Mouse (Mus musculus): ENCODE data around the gene Dohh.

The Dohh gene

GRCm38 (mm10) chr10:81406504-81407440 lies 22.5 kb downstream of the Dohh start:
- no peak for DNase-seq

- DNase-seq = peak; percentile 83 to 89
These were observed 23.6 kb downstream of the Dohh start for GRCm38 (mm10) chr10:81407539-81408423.

GRCm38 (mm10) chr10:81408424-81408729 lies 24.1 kb downstream of the Dohh start:
- no peak for DNase-seq

GRCm38 (mm10) chr10:81408871-81409291 lies 24.7 kb downstream of the Dohh start:
- DNase-seq = peak; percentile 71 to 77

GRCm38 (mm10) chr10:81409330-81409729 lies 25.1 kb downstream of the Dohh start:
- no peak for DNase-seq

- no peak for DNase-seq
These were observed 26.1 kb downstream of the Dohh start for GRCm38 (mm10) chr10:81410350-81410749.

GRCm38 (mm10) chr10:81410981-81411380 lies 26.8 kb downstream of the Dohh start:
- no peak for DNase-seq

GRCm38 (mm10) chr10:81411471-81412400 lies 27.5 kb downstream of the Dohh start:
- DNase-seq = peak; percentile 83 to 89

- no peak for DNase-seq
These were observed 28.5 kb downstream of the Dohh start for GRCm38 (mm10) chr10:81412586-81413309.

GRCm38 (mm10) chr10:81413310-81414261 lies 29.4 kb downstream of the Dohh start:
- peak; percentile 76 to 88 for DNase-seq

GRCm38 (mm10) chr10:81414682-81415081 lies 30.5 kb downstream of the Dohh start:
- DNase-seq = no peak

- DNase-seq = no peak
These were observed 30.9 kb downstream of the Dohh start for GRCm38 (mm10) chr10:81415146-81415545.

GRCm38 (mm10) chr10:81415549-81416310 lies 31.5 kb downstream of the Dohh start:
- DNase-seq = no peak

- DNase-seq = peak; percentile 91 to 96
These were observed 32.5 kb downstream of the Dohh start for GRCm38 (mm10) chr10:81416581-81417226.

- DNase-seq = no peak
These were observed 33.3 kb downstream of the Dohh start for GRCm38 (mm10) chr10:81417227-81418215.

- peak; percentile 12 to 16 for DNase-seq
These were observed 34.2 kb downstream of the Dohh start for GRCm38 (mm10) chr10:81418216-81419070.

Data from cerebellum, adult 18-20 months (tissue).